Mouse (Mus musculus) lung, adult 2 months (tissue): Measurements from ENCODE around the gene Gm28635. TPM values are rescaled to one million over a fixed set of nuclear protein-coding genes. Genes with fewer than 3 reads are reported as not detected.

Source experiments
- DNase-seq: peaks from one replicate; pipeline ENCODE4 v3.0.0; 2022
- H3K4me1 ChIP-seq: fragments of 200-500 bp; 2 replicates; pipeline ENCODE4 v1.6.1; 2011; ENCODE audit warnings: low read length; ENCODE audit not compliant: control insufficient read depth, insufficient read depth
- H3K4me3 ChIP-seq: fragments of 200-500 bp; replicated peaks from 2 replicates; pipeline ENCODE3; 2011; ENCODE audit warnings: low read depth, mild to moderate bottlenecking, control low read depth, low read length; ENCODE audit errors: extremely low read depth
- CTCF ChIP-seq: fragments of 200-500 bp; IDR thresholded peaks from 2 replicates; pipeline ENCODE4 v1.5.1; 2011; ENCODE audit warnings: mild to moderate bottlenecking, low read length, control low read depth; ENCODE audit not compliant: insufficient read depth
- POLR2A ChIP-seq: fragments of 200-500 bp; IDR thresholded peaks from 2 replicates; pipeline ENCODE4 v1.6.1; 2011; ENCODE audit warnings: low read depth, mild to moderate bottlenecking, control low read depth, low read length, borderline replicate concordance; ENCODE audit errors: extremely low read depth
- WGBS: fragments of 180-500 bp; shearing (Covaris S2); methylation state at CpG from one replicate; pipeline ENCODE4 v1.1.7; 2018; 5-methylcytosine and 5-hydroxymethylcytosine counted together
- polyA plus RNA-seq: library from polyadenylated mRNA; depleted of rRNA; stranded (reverse); fragments of >200 nt; gene quantifications from 2 replicates; pipeline ENCODE4 v1.2.3, GENCODE M21; 2012

Gm28635 gene
- polyA plus RNA-seq, 1 experiment = not detected

DNA sequence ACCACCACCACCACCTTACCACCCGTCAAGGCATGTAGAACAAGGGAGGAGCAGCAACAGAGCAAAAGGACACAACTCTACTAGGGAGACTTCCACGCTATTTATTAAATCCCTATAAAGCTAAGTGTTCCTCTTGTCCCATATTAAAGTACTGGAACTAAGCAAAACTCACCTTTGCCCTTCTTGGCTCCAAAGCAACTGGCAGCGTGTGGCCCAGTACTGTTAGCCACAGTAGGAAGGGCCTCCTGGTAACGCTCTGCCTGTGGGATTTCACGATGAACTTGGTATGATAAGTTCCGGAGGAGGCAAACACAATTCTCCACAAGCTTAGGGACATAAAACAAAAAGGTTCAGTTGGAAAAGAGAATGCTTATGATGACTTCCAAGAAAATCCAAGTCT, 65.1 kb downstream of the Gm28635 start:
- no peak for DNase-seq
- WGBS = 90% methylated on average over 6 of the region's 6 CpGs

DNA sequence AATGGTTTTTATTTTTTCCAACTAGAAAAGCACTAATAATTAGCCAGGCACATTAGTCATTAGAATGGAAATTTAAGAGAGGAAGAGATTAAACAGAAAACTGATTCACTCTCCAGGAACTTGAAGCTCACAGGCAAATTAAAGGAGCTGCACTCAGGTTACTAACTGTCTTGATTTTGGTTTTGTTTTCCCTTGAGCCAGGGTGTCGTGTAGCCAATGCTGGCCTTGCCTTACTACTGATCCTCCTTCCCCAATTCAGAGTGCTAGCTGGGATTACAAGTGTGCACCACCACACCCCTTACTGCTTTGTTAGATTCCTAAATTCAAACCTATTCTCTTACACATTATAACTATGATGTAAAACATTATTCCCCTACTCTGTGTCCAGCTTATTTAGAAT, 70.0 kb downstream of the Gm28635 start:
- Histone ChIP-seq H3K4me3 (no peak overlapping the region), H3K4me1 (no peaks in the 10 kb centered on the region)
- no peak for DNase-seq
- TF ChIP-seq POLR2A (no peak), CTCF (no peak)
- WGBS = 72% methylated on average over 1 of the region's 1 CpGs

More for the DNA sequence above, 65.1 kb downstream of the Gm28635 start:
- TF ChIP-seq POLR2A (no peak), CTCF (no peak)
- Histone ChIP-seq H3K4me3 (no peak overlapping the region), H3K4me1 (no peaks in the 10 kb centered on the region; the same call in 1 of the 2 replicates)

- DNase-seq = no peak
- Histone ChIP-seq H3K4me3 (no peak overlapping the region), H3K4me1 (no peaks in the 10 kb centered on the region; the same call in 1 of the 2 replicates)
- TF ChIP-seq CTCF (no peak), POLR2A (no peak)
- WGBS = 53% methylated on average over 2 of the region's 2 CpGs
Measured at GRCm38 (mm10) chr2:84600977-84601376, 76.9 kb downstream of the Gm28635 start.

DNA sequence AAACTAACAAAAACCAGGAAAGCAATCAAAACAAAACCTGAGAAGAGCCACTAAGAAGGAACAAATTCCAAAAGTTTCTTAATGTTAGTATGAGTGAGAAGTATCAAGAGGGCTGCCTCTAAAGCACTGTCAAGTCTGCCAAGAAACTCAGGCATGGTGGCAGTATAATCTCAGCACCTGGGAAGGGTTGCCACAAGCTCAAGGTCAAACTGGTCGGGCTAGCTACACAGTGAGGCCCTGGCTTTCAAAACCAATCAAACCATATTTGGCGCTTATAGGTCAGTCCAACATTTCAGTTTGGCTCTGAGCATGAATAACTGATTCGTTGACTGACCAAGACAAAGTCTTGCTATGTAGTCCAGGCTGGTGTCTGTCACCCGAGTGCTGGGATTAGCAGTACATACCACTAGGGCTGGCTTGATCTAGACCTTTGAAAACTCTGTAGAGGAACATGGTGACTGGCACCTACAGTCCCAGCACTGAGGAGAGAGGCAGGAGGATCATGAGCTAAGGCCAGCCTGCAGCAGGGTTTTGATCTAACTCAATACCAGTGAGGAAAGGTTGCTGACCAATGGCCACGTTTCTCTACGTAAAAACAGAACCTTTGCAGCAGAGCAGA, 78.5 kb downstream of the Gm28635 start:
- TF ChIP-seq CTCF (no peak), POLR2A (no peak)
- Histone ChIP-seq H3K4me1 (no peaks in the 10 kb centered on the region; the same call in 1 of the 2 replicates), H3K4me3 (no peak overlapping the region)
- WGBS = 77% methylated on average over 6 of the region's 6 CpGs
- no peak for DNase-seq

GRCm38 (mm10) chr2:84597123-84597522, 80.7 kb downstream of the Gm28635 start:
- 83% methylated on average over 1 of the region's 1 CpGs for WGBS
- no peaks in the 10 kb centered on the region; the same call in 1 of the 2 replicates for H3K4me1 ChIP-seq
- no peak overlapping the region for H3K4me3 ChIP-seq
- DNase-seq = no peak
- no peak for TF ChIP-seq POLR2A
- no peak for TF ChIP-seq CTCF

GRCm38 (mm10) chr2:84592801-84593200, 85.0 kb downstream of the Gm28635 start:
- Histone ChIP-seq H3K4me1 (no peaks in the 10 kb centered on the region; the same call in 1 of the 2 replicates), H3K4me3 (no peak overlapping the region)
- TF ChIP-seq POLR2A = no peak
- no peak for TF ChIP-seq CTCF
- DNase-seq = no peak
- 78% methylated on average over 8 of the region's 8 CpGs for WGBS

DNA sequence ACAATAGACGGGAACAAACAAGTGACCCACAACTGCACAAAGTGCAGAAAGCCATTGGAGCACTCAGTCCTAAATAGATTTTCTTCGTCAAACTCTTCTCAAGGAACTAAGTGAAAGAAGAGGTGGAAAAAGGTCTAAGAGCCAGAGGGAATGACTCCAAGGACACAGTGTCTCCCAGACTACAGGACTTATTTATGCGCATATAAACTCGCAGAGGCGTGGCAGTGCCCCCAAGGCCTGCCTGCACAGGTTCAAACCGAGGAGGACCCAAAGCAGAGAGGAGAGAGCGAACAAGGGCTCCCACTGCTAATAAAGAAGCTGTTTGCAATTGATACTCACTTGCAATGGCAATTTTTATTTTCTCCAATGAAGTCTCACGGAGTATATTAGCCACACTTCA, 92.1 kb downstream of the Gm28635 start:
- TF ChIP-seq CTCF (no peak), POLR2A (no peak)
- no peak for DNase-seq
- 91% methylated on average over 8 of the region's 8 CpGs for WGBS
- Histone ChIP-seq H3K4me3 (no peak overlapping the region), H3K4me1 (no peaks in the 10 kb centered on the region)

DNA sequence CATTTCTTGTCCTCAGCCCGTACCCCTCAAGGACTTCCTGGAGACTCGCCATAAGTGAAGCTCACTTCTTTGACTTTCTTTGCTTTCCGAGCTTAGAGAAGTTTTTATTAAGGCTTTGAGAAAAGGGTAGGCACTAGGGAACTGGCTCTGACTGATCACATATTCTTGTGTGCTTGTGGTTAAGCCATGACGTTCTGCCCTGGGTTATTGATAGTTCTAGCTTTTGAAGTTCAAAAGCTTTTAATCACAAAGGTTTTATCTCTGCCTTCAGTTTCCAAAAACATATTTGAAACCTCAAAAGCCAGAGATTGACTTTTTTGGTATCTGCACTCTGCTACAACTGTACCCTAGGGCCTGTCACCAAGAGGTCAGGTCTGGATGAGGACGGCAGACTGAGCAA, 95.6 kb downstream of the Gm28635 start:
- DNase-seq = no peak
- WGBS = 58% methylated on average over 5 of the region's 5 CpGs
- no peak for TF ChIP-seq POLR2A
- no peak for TF ChIP-seq CTCF
- Histone ChIP-seq H3K4me1 (no peaks in the 10 kb centered on the region), H3K4me3 (no peak overlapping the region)

- H3K4me3 ChIP-seq = no peak overlapping the region
- WGBS = 89% methylated on average over 2 of the region's 3 CpGs
- TF ChIP-seq POLR2A (no peak), CTCF (peak; percentile 27)
- no peak for DNase-seq
- H3K4me1 ChIP-seq = no peaks in the 10 kb centered on the region
Measured at GRCm38 (mm10) chr2:84581208-84581607, 96.6 kb downstream of the Gm28635 start.

DNA sequence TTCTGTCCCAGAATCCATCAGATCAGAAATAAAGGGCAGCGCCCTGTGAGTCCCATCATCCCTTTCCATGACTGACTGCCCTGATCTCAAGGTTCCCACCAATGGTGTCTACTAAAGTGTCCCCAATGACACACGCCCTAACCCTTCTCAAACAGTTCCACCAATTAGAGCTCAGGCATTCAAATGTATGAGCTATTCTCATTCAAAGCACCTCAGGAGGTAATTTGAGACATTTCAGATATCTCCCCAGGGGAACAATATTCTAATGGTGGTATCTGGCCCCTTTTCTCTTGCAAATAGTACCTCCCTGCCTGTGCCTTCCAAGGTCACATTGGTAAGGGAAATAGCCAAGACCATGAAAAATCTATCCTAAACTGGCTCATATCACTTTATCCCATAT, 98.5 kb downstream of the Gm28635 start:
- Histone ChIP-seq H3K4me1 (no peaks in the 10 kb centered on the region), H3K4me3 (no peak overlapping the region)
- 96% methylated on average over 2 of the region's 2 CpGs for WGBS
- DNase-seq = no peak
- TF ChIP-seq CTCF (no peak), POLR2A (no peak)
